Mouse (Mus musculus): ENCODE measurements at regions not wholly inside any gene's neighbourhood (a gene's known extent, or its start where the extent isn't known, plus 50 kb on each side); places are given as distances from the start of the nearest gene placed in this dataset.
"Not testable (repeated sequence)": the region's sequence is repeated elsewhere in the genome, so short reads cannot be mapped to it uniquely, and the experiment has no call there.

DNA sequence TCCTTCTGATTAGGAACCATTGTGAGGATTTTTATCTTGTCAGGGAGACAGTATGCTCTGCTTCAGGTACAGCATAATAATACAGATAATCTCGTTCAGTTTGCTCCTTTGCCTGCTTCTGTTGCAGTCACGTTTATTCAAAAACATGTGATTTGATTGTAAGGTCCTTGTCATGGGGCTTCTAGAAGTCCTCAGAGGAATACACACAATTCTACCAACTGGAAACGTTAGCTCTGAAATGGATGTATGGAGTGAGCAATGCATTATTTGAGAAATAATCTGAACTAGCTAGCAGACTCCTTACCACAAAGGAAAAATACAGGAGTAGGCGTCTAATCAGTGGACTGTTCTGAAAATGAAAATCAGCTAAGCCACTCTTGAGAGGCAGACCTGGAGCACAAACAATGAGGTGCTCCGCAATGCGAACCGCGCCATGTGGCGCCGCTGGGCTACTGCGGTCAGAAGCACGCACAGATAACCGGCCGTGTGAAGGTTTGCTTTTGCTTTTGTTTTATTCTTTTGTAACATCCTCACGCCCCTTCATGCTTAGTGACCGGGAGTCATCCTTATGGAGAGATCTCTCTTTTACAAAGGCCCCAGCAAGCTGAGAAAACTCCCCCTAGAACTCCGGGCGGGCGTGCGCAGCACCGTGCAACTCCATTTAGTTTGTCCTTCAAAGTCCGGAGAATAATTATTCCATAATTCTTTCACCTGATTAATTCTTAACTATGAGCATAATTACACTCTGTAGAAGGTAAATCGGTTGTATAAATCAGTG, 419.7 kb downstream of the Nova1 start:
- DNase-seq: peak; percentile 41

DNA sequence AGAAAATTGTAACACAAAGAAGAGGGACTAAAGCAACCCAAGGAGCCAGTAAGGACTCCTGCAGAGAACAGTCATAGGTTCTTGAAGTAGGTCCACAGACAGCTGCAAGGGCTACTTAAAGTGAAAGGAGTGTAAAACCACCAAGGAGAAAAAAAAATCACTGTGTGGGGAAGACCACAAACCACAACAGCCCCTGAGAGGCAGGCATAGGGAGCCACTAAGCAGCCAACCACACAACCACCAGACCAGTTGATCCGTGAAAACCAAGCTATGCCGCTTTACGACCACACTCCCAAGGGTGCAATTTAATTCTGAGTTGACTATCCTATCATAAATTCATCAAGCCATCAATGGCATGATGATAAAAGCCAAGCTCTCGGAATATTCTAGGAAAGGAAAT, 423.5 kb downstream of the Nova1 start:
- DNase-seq: no peak

DNA sequence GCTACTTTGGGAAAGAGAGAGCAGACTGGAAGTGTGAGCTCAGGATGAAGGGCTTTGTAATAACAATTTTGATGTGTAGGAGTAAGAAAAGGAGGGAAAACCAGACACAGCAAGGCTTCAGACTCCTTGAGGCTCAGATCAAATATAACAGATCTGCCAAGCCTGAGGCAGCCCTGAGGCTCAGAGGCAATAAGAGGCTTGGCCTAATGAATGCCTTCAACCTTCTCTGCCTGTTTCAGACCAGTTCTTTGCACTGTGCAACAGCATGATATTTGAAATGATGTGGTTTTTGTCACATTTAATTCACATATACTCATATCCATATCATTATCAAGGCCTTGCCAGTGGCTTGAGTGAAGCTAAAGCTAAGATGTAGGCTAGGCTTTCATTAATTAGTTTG, 425.0 kb downstream of the Nova1 start:
- no peak for DNase-seq

DNA sequence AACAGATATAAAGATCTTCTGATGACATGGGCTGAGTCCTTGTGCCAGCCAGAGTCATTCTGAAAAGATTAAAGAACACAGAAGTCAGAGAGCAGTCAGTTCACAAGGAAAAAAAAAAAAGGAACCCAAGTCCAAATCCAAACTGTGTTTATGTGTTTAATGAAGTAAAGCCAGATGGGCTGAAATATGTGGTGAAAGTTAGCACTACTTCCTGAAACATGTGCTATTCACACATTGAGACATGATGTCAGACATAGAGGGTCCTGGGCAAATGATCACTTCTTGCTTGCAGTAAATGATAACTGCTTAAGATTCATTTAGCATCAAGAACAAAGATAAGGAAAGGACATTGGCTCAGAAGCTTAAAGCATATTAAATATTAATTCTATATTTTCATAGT, 439.8 kb downstream of the Nova1 start:
- DNase-seq: no peak

DNA sequence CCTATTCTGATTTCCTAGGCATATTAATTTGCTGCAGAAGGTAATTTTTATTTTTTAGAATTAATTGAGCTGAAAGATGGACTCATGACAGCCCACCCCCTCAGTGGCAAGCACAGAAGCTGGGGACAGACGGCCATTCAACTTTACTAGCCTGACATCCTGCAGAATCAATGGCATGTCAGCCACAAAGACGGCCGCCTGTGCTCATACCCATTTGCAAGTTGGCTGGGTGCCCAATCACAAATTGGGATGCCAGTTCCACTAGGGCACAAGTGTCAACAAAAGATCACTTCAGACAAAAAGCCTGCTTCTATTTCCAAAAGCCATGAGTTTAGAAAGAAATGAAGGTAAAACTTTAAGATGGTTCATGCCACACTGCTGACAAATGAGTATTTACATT, 447.0 kb downstream of the Nova1 start:
- peak; percentile 1 for DNase-seq

DNA sequence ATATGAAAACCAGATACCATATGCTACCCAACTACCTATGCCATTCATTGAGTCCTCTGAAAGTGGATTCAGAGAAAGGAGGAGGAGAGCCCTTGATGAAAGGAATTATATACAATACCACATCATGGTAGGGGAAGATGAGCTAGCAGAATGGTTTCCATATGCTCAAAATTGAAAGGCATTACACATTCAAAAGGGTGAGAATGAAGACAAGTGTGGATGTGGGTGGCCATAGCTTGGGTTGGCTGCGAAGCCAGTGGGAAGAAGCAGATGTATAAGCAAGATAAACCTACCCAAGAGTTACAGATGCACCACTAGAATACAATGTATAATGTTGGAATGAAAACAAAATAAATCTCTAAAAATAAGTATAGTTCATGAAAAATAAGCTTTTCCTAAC, 485.4 kb downstream of the Nova1 start:
- DNase-seq: peak; percentile 44

DNA sequence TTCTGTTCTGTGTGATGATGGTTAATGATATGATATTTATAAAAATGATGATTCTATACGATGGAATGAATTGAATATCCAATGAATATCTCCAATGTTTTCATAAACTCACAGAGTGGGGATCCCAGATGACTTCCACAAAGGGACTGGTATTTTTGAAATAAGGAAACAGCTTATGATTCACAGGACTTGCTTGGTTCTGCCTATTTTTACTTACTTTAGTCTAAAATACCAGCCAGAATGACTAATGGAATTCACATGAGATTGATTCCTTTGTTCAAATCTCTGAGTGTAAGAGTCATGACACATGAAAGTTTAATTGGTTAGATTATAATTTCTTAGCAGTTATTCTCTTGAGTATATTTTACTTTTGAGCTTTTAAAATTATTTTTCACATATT, 490.9 kb downstream of the Nova1 start:
- no peak for DNase-seq

DNA sequence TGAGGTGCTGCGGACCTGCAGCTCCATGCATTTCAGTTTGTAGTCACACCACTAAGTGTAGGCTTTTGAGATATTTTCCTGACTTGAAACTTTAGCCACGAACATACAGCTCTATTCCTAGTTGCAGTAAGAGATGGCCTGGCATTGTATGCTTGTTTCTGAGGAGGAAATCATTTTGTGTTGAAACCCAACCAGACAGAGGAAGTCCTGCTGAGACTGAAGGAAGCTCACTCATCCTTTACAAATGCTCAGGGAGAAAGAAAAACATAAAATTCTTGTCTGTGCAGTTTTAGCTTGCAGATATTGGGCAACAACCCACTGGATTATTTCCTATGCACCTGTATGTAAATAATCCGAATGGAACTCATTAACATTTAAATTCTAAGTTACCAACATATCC, 495.5 kb downstream of the Nova1 start:
- no peak for DNase-seq

DNA sequence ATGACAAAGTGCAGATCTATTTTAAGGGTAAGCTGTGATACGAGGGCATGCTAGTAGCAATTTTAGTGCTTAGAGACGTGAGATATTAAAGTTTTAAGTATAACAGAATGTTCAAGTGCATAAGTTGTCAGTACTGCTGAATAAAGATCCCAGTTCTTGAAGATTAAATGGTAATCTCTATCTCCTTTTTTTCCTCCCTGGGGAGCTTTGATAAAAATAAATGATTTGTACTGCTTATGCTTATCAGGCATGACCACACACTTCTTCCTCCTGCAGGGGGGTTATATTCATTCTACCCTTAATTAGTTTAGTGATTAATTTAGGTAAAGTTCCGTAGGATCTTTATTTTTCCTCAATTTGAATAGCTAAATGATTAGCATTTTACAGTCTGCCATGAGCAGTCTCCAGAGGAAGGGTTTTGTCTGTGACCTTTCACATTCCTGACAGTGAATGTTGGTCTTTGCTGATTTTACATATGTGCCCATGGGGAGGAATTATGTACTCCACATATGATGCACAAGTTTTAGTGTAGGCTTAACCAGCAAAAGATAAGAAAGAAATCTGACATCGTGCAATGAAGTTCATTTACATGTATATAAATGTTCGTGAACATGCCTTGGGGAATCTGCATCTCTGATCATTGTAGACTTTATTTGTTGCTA, 515.5 kb downstream of the Nova1 start:
- no peak for DNase-seq

DNA sequence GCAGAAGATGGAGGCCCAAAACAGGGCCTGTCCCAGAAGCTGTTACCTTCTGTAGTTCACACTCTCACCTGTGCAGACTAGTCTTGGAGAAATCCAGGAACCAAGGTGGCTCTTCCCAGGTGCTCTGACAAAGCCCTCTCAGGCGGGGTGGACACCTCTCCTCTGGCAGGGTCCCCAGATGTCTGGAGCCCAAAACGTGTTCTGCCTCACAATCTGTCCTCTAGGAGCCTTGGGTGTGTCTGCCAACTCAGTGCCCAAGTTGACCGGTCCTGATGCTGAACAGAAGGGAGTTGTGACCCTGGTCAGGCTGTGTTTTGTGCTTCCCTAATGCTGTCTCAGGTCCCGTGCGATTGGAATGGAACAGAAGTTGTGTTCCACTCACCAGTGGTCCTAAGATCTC, 519.8 kb downstream of the Nova1 start:
- DNase-seq: no peak

DNA sequence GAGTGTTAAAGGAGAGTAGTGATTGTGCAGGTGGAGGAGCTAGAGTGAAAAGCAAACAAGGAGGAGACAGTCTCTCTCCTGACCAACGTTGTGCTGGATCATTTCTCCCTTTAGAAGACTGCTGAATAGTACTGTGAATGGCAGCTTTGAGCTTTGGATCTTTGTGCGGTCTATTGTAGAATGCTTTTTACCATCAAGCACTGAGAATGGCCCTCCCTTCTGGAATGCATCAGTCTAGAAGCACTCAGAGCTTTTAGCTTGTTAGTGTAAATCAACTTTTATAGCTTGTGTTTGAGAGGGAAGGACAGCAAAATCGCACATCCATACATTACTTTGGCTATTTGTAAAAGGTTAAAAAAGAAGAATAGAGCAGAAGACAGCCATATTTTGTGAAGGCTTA, 534.2 kb downstream of the Nova1 start:
- DNase-seq: no peak

DNA sequence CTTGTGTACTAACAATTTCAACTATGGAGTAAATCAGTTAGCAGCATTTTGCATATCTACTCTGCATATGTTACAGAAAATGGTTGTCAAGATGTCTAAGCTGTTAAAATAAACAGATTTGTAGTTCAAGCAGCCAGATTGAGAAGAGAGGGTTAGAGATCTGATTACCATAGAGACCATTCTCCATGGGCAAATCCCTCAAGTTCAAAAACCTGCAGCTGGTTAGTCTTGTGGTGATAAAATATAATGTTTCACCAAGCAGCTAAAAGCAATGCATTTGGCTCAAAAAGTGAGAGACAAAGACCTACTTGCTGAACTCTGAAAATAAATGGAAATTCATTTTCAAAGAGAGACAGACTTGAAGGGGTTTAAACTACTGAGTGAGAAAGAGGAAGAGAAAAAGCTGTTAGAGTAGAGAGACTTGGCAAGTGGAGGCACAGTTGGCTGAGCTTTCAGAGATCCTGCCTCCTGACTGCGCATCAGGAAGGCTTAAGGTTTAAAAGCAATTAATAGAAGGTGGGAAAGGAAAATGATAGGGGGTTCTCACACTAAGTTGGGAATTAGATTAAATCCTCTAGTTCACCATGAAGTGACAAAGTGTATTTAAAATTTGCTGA, 570.2 kb downstream of the Nova1 start:
- no peak for DNase-seq

DNA sequence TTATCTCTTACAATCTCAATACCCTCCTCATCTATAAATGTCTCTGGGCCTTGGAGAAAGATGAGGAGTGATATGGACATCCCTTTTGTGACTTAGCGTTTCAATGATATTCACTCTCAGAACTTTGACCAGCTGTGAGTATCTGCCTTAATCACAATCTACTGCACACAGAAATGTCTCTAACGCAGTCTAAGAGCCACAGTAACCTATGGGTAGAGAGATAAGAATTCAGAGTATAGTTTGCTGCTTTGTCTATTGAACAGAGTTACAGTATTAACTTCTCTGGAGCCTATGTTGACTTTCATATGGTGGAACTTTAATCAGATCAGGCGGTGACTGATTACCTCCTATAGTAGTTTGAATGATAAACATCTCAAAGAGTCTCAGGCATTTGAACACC, 573.8 kb downstream of the Nova1 start:
- DNase-seq: no peak

DNA sequence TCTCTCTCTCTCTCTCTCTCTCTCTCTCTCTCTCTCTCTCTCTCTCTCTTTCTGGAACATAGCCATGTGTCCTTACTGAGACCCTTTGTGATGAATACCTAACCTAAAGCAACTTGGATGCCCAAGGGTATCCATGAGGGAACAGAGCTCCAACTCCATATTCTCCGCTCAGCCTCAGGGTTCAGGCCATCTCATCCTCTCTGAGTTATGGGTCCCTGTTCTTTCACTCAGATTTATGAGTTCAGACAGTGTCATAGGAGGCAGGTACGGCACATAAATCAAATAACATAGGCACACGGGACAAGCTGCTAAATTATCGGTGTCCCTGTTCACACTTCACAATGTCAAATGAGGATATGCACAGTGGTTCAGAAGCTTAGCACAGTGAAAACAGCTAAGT, 586.4 kb downstream of the Nova1 start:
- no peak for DNase-seq

DNA sequence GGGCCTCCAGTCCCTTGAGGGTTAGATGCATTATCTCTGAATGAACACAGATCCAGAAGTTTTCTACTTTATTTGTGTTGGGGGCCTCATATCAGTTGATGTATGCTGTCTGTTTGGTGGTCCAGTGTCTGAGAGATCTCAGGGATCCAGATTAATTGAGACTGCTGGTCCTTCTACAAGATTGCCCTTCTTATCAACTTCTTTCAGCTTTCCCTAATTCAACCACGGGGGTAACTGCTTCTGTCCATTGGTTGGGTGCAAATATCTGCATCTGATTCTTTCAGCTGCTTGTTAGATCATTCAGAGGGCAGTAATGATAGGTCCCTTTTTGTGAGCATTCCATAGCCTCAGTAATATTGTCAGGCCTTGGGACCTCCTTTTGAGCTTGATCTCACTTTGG, 603.4 kb downstream of the Nova1 start:
- not testable (repeated sequence) for DNase-seq

DNA sequence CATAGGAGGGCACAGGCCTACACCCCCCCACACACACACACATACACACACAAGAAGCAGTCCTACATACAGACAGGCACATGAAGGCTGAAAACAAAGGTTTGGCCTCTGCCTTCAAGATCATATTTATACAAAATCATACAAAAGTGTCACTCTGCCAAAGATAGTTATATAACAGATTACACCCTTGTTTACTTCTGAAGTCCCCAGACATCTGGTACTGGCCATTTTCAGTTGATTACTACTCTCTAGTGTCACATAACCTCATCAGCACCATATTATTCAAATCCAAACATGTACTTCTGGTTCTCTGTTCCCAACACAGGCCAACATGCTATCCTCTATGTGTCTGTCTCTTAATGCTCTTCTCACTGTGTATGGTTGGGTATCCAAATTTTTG, 619.7 kb downstream of the Nova1 start:
- DNase-seq: no peak

DNA sequence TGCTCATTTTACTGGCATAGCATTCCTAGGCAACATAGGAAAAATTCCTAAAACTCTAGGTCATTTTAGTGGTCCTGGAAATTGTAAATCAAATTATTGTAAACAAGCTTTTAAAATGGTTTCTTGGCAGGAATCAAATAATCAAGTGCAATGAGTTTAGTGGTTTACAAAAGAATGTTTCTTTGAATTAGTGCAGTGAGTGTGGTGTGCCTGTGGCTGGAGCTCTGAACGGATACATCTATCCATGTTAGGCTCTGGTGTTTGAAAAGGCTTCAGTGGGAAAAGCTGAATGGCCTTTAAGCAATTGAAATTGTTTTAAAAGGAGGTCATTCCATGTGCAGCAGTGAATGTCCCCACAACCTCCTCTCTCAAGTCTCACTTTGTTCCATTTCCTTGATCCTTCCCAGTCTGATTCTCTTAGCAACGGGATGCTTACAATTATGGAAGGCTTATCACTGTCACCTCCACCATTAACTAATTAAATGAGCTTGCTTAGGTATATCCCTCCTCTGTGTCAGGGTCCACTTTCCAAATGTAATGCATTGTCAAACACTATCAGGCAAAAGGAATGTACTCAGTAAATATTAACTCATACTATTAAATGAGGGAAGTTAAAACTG, 621.1 kb downstream of the Nova1 start:
- DNase-seq: no peak

DNA sequence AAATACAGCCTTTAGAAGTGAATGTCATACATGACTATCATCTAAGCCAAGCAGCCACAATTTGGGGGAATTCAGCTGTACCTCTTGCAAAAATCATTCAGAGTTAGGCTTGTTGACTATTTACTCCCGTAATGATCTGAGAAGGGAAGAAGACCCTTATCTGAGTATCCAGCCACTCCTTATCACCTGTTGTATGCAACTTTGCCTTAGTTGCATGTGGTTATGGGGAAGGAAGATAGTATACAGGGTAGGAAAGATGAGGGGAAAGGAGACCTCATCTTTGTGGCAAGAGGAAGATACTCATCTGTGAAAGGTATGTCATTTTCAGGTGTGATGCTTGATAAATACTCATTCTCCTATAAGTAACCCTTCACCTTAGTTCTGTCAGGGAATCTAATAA, 624.6 kb downstream of the Nova1 start:
- DNase-seq: no peak

Measured in right cerebral cortex, adult 18-20 months (tissue).